Mouse (Mus musculus): ENCODE data around the gene Bcr.
A peak's percentile ranks its signal among the peaks of the same experiment; 100 is the strongest.

The Bcr gene

DNA sequence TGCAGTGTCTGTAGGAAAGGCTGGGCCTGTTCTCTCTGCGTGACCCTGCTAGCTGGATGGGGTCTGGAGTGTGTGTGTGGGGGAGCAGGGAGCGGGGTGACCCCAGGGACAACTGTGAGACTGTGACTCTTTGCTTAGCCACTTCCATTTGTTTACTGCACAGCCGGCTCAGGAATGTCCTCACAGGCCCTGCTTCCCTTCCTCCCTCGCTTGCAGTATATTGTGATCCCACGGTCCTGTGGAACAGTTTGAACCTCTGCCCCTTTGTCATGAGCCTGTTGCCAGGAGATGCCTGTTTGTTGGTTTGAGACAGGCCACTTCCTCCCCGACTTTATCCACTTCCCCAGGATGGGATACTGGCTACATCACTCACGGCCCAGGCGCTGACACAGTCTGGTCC is 116.1 kb downstream of the Bcr start:
- DNase-seq (ENCODE audit: low read depth, low spot score), result no peak

DNA sequence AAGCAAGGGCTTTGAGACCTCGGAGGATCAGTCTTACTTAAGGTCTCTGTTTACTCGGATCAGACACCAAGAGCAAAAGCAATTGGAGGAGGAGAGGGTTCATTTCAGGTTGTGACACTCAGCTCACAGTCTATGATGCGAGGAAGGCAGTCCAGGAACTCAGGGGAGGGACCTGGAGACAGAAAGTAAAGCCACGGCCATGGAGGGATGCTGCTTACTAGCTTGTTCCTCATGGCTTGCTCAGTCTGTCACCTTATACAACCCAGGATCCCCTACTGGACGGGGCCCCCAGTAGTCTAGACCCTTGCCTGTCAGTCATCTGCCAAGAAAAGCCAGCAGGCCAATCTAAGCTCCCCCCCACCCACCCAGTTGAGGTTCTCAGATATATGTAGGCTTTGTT is 118.5 kb downstream of the Bcr start:
- no peak for DNase-seq (ENCODE audit: low read depth, low spot score)

DNA sequence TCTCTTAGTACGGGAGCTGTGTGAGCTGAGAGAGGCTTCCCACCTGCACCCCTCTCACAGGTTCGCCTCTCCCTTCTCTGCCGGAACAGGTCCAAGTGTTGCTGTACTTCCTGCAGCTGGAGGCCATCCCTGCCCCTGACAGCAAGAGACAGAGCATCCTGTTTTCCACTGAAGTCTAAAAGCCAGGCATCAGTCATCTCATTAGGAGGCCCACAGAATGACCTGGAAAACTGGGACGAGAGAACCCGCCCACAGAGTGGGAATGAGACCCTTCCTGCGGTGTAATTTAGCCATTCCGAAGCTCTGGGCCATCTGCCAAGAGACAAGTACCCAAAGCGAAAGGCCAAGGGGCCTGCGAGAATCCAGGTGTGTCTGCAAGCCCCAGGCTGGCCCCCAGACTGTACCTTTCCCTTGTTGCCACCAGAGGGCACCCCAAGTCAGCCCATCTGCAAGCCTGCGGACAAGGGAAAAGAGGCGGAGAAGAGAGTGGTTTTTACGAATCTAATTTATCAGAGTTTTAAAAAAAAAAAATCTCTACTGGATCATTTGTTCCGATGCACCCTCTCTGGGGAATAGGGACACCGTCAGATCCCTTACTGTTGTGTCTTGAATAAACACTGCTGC is 121.9 kb downstream of the Bcr start:
- peak; percentile 39 for DNase-seq (ENCODE audit: low read depth, low spot score)

DNA sequence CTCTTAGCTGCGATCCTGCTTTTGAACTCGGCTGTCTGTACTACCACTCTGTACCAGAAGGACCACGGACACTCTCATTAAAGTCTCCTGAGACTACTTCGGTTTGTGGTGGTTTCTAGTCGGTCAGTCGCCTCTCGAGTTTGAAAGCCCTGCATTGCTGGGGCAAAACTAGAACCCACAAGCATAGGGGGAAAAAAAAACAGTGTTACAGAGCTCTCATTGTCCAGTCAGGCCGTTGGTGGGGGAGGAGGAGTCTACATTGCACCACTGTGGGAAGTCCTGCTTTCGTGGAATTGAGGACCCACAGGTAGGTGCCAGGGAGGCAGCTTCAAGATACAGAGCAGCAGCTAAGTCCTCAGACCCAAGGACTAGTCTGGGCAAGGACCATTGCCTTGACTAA is 124.4 kb downstream of the Bcr start:
- no peak for DNase-seq (ENCODE audit: low read depth, low spot score)

DNA sequence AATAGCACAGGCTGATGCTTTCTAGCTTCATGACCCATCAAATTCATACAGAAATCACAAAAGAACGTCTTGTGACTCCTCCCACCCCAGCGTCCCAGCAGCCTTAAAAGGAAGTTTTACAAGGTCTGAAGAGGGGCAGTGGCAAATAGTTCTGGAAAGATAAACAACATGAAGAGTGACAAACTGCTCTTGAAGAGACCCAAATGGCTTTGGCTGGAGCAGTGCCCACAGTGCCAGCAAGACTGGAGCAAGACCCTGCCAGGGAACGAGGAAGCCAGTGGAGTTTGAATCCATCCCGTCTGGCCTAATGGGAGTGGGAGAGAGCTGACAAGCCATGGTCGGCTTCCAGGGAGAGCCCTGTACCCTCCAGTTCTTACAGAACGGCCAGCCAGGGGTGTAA is 126.2 kb downstream of the Bcr start:
- no peak for DNase-seq (ENCODE audit: low read depth, low spot score)

DNA sequence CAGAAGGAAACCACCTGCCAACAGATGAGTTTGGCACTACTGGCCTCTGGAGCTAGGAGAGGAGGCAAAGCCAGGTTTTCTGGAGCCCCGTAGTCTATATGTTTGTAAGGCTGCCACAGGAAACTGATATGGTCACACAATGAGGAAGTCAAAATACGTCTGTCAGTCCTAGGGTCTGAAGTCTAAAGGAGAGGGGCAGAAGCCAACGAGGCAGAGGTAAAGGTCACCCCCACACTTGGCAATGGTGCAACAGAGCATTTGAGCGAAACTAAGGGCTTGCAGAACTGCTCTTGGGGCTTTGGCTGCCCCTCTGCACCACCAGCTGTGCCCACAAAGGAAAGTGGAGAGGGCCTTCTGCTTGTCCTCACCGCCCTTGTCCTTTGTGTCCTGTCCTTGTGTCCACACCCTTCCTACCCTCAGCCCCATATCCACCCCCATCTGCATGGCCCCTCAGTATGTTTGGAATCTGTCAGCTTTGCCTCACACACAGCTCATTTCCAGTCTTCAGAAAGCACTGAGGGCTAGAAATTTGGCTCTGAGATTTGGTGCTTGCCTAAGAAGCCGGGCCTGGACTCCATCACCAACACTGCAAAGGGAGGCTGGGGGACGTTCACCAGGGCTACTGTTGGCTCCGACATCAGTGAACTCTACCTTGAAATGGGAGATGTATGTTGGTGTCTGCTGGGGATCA is 127.1 kb downstream of the Bcr start:
- DNase-seq (ENCODE audit: low read depth, low spot score), result no peak

DNA sequence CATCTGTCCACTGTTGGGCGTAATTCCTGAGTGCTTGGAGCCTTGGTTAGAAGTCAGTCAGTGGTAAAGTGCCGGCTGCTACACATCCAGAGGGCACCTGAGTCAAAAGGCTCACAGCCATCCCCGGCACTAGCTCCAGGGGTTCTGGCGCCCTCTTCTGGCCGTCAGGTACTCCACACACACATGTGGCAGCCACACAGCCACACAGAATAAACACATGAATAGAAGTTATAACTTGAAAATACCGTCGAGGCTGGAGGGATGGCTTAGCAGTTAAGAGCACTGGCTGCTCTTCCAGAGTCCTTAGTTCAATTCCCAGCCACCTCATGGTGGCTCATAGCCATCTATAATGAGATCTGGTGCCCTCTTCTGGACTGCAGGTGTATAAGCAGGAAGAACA is 131.3 kb downstream of the Bcr start:
- no peak for DNase-seq (ENCODE audit: low read depth, low spot score)

DNA sequence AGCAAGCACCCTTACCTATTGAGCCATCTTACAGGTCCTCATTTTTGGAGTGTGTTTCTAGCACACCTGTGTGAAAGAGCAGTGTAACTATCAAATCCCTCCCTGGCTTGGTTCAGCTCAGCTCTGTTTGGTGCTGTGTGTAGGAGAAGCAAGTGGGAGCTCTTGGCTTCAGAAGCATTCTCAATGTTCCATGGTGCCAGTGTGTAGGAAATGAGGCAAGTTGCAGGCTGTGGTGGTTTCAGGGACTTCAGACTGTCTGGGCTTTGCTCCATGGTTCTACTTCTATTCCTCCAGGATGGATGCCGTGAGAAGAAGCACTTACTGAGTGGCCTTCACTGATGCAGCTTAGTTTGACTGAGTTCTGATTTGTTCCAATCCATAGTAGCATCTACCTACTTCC is 137.4 kb downstream of the Bcr start:
- no peak for DNase-seq (ENCODE audit: low read depth, low spot score)

DNA sequence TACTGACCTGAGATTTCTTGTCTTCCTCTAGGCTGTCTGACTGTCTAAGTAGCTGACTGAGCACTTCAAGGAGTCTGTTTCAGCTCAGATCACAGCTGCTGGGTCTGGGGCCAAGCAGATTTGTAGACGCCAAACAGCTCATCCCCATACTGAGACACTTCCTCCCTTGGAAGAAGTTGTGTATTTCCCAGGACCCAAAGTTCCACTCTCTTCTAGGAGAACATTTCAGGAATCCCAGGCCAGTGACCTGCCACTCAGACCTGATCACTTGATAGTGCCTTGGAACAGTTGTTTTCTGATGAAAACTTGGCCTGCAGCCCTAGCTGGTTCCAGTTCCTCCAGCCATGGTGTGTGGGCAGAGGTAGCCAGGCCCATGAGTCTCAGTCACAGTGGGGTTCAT is 140.3 kb downstream of the Bcr start:
- DNase-seq (ENCODE audit: low read depth, low spot score), result no peak

DNA sequence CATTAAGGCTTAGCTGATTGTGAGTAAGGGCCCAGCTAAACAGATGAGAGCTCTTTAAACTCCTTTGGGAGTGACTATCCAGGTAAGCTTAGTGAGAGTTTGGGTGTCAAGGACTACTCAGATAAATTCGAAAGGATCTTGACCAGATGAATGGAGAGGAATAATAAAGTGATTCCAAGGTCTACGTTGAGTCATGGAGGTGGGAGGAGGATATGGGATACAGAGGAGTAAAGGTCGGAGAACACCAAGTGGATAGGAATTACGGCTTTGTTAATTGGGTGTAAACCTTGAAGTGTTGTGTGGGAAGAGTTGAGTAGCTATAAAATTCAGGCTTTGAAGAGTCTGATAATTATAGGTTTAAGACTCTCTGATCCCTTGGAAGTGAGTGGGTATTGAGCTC is 145.8 kb downstream of the Bcr start:
- no peak for DNase-seq (ENCODE audit: low read depth, low spot score)

DNA sequence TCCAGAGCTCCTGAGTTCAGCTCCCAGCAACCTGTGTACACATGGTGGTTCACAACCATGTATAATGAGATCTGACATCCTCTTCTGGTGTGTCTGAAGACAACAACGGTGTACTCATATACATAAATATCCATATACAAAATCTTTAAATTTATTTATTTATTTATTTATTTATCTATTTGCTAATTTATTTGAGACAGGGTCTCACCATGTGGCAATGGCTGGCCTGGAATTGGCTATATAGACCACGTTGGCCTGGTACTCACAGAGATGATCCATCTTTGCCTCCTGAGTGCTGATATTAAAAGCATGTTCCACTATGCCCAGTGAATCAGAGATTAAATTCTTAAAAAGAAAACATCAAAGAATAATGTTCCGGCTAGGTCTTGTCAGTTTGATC is 150.4 kb downstream of the Bcr start:
- no peak for DNase-seq (ENCODE audit: low read depth, low spot score)

DNA sequence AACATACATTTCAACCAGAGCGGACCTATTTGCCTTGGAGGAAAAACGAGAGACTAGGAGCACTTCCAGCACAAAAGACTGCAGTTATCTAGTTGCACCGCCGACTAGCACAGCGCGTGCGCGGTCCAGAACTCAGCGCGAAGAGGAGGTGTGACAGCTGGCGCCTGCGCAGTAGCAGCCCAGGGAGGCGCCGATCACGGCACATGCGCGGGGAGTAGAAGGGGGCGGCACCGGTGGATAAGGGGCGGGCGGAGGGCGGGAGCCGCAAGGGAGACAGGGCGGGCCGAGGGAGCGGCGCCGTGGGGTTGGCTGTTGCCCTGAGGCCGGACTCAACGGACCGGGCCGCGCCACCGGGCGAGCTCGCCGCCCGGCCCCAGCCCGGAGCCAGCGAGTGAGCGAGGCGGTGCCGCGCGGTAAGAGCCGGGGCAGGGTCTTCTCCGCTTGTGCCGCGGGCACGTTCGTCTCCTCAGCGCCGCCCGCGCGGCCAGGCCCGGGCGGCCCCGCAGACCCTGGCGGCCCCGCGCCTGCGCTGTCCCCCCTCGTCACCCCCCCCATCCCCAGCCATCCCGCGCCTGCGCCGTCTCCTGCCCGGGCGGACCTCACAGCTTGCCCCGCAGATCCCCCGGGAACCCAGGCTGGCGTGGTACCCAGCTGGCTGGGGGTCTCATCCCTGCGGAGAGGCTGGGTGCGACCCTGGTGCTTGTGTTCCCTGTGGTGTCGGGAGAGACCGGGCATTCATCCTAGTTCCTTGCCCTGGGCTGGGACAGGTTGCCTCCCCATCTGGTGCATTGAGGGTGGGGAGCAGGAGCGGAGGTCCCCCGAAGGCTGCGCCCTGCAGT is 151.6 kb downstream of the Bcr start, which contains the start of gene Specc1l:
Gene Specc1l (plus strand): TSS at position 267 of the 839 bp plus-strand sequence.
- peak; percentile 95 for DNase-seq (ENCODE audit: low read depth, low spot score)

DNA sequence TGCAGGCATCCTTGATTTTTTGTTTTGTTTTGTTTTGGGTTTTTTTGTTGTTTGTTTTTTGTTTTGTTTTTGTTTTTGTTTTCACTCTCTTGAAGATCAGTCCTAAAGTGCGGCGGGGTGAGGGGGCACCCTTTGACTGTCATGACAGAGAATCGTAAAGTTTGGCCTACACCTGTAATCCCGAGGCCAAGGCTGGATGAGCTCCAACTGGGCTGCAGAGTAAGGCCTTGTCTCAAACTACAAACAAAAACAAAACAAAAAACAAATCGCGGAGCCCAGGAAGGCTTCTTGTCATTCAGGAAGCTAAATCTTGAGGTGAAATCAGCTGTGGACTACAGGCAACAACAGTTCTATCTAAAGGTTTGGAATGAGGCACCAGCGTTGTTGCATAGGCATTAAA is 152.6 kb downstream of the Bcr start:
- DNase-seq (ENCODE audit: low read depth, low spot score), result no peak

DNA sequence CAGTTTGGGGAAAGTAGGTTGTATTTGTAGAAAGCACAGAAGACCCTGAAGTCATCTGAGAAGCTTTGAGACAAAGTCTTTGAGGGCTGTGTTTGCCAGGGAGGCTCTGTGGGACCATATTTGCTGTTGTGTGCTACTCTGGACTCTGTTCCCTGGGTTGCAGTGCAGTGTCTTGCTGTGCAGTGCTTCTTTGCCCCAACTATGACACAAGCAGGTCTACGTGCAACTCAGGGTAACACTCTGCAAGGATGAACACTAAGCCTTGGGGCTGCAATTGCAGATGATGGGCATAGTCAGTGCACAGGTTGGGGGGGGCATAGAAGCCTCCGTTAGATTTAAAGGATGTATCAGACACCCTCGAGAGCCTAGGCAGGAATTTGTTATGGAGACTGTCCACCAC is 160.3 kb downstream of the Bcr start:
- DNase-seq (ENCODE audit: low read depth, low spot score), result no peak

DNA sequence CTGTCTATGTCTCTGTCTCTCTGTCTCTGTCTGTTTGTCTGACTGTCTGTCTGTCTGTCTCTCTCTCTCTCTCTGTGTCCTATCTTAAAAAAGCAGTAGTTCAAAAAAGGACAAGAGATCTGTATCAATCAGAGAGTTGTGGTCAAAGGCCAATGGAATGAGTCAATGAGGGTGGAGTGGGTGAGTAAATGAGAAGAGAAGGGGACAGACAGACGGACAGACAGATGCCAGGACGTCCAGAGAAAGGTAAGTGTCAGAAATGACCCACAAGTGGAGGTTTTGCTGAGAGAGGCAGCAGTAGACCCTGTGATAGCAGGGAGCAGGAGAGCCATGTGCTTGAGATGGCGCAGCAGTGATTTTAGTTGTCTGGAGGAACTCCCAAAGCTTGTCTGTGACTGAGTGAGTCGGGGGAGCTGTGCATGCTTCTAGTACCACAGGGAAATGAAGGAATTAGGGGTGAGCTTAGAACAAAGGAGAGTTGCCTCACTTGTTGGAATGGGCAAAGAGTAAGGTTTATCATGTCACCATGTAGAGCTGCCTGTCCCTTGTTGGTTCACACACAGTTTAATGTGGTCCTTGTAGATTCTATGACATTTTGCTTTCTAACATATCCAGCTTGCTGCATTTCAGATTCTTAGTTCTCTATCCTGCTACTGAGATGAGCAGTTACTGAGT is 161.7 kb downstream of the Bcr start:
- no peak for DNase-seq (ENCODE audit: low read depth, low spot score)

DNA sequence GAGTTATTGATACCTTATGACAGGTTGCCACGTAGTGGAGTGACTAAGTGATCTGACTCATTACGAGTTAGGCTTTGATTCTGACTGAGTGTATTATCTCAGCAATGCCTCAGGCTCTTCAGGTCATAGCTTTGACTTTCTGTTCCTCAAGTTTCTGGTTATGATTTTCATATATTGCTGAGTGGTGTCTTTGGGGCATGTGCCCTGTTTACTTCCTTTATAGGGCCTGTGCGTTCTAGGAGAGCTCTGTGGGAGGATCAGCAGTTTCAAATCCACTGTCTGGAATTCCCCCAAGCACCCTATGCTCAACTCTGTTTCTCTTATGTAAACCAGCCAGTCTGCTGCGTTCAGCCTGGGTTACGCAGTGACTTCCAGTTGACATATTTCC is 162.2 kb downstream of the Bcr start:
- DNase-seq (ENCODE audit: low read depth, low spot score), result no peak

DNA sequence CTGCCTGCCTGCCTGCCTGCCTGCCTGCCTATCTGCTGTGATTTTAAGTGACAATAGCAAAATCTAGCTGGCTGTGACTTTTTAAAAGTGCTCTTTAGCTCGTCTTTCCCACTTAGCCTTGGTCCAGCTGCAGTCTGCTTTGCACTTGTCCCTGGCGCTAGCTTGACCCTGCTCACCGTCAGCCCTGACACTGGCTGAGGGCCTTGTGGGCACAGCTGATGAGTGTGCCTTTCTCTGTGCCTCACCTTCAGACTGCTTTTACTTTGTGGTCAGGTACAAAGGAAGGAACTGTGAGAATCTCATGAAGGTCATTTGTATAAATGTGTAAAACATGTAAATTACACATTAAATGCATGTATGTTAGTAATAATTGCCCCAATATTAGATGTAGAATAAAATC is 163.8 kb downstream of the Bcr start:
- no peak for DNase-seq (ENCODE audit: low read depth, low spot score)

DNA sequence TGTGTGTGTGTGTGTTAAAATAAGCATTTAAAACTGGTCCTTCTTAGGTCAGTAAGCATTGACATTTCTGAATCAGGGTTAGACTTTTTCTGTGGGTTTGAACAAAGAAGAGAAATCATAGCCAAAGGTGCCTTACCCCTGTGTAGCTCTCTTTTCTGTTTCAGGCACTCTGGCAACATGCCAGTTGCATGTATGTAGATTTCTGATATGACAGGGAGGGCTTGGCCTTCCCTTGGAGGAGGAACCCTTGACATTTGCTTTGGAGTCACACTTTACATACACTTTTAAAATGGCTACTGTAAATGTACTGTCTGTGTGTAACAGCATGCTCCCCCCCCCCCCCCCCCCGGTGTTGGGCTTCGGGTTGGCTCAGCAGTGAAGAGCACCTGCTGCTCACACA is 164.2 kb downstream of the Bcr start:
- no peak for DNase-seq (ENCODE audit: low read depth, low spot score)

DNA sequence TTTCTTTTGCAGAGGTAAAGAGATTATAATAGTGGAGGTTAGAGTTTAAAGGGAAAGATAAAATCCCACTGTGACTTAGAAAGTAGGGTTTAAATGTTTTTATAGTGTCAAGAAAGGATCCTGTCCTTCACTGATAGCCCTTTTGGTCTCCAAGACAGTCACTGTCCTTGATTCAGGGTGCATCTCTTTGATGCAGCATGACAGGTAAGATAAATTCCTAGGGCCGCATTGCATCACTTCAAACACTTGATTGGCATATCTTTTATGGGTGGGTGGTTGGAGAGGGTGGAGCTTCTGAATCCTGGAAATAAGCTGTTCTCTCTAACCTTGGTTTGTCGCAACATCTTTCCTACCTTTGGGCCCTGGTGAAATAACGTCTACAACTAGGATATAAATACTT is 167.0 kb downstream of the Bcr start:
- no peak for DNase-seq (ENCODE audit: low read depth, low spot score)

DNA sequence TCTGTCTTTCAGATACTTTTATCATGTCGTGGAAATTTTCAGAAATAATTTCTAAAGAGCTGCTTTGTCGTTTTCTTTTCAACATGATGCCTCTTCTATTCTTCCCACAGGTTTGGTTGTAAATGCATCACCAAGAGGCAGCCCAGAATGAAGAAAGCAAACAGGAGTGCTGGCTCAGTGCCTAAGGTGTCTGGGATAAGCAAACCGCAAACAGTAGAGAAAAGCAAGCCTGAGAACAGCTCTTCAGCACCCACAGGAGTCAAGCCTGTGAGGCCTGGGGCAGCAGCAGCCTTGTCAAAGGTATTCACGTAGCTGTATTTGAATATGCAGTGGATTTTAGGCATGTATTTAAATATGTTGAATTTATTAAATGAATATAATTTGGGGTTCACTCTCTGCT is 170.2 kb downstream of the Bcr start:
- DNase-seq (ENCODE audit: low read depth, low spot score), result no peak

DNA sequence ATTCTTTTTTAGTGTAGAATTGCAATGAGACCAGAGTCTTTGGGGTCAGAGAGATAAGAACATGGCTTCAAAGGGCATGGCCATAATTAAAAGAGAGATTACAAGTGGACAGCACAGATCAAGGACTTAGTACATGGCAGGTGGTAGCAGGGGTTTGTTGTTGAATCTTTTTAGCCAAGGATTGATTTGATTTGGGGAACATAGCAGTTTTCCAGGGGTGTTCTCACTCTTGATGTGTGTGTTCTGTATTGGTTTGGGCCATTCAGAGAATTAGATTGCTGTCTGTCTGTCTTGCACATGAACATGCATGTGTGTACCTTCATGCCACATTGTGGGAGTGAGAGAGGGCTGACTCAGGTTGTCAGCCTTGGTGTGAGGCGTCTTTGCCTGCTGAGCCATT is 171.5 kb downstream of the Bcr start:
- DNase-seq (ENCODE audit: low read depth, low spot score), result no peak

DNA sequence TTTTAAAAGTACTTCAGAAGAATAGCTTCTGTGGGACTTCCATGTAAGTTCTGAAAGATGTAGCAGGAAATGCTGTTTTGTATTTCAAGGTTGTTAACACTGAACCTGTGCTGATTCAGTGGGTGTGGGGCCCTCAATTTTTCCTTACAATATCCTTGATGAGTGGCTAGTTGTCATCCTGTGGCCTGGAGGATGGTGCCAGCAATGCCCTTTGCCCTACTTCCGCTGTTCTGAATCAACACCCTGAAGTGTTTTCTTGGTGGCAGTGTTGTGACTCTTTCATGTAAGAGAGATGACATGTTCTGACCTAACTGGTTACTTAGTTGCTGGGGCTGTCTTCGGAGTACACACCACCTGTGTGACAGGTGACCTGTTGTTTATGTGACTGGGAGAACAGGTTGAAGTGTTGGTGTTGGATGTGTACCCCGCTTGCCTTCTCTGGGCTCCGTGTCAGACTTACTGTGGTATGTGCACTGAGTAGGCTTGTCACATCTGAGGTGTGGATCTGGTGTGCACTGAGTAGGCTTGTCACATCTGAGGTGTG is 172.3 kb downstream of the Bcr start:
- DNase-seq (ENCODE audit: low read depth, low spot score), result no peak
